In genomic region chr13:11924732-11925131, GRCm38 (mm10) we compare ENCODE assay signal across 17 mouse cellular contexts.
DNase-seq lines count a peak whose midpoint lies in the region; ATAC-seq and TF ChIP-seq lines count a peak whose summit lies in the region.
"Had no signal": no experiment of that assay in that cellular context is flagged by ENCODE, and none has a peak within 500 bp of the region (broad histone marks: within the 10 kb centered on the region; RNA-seq: fewer than 3 reads in every experiment).

No protein-coding gene starts in this region.

- no peaks in the 10 kb centered on the region for H3K4me1 ChIP-seq in forebrain, embryonic 13.5 days
- no peaks in the 10 kb centered on the region for H3K4me1 ChIP-seq in forebrain, embryonic 12.5 days
- H3K4me1 ChIP-seq in kidney, embryonic 16.5 days (ENCODE audit: insufficient read depth, low read length), result no peaks in the 10 kb centered on the region
- no peaks in the 10 kb centered on the region for H3K4me1 ChIP-seq in forebrain, postnatal 0 days (ENCODE audit: insufficient read depth)
- H3K4me1 ChIP-seq in liver, embryonic 16.5 days (ENCODE audit: control insufficient read depth, low read depth, low read length), result no peaks in the 10 kb centered on the region; the same call in 1 of the 2 replicates
- H3K4me1 ChIP-seq: limb, embryonic 15.5 days had no signal

- H3K27ac ChIP-seq in forebrain, embryonic 13.5 days, result no peak overlapping the region
- no peak overlapping the region for H3K27ac ChIP-seq in forebrain, embryonic 12.5 days
- no peak overlapping the region for H3K27ac ChIP-seq in kidney, embryonic 16.5 days (ENCODE audit: low read length)
- H3K27ac ChIP-seq in forebrain, postnatal 0 days (ENCODE audit: low read depth, low read length), result no peak overlapping the region
- H3K27ac ChIP-seq in liver, embryonic 16.5 days (ENCODE audit: low read length), result peak overlapping the region; percentile 84
- H3K27ac ChIP-seq: limb, embryonic 15.5 days had no signal

- no peak for TF ChIP-seq CTCF in forebrain, postnatal 0 days (IDR thresholded peaks at IDR 0.05; ENCODE audit: low read depth)

- H3K4me3 ChIP-seq in forebrain, embryonic 13.5 days, result no peak overlapping the region
- no peak overlapping the region for H3K4me3 ChIP-seq in forebrain, embryonic 12.5 days (replicated peaks)
- H3K4me3 ChIP-seq in kidney, embryonic 16.5 days (ENCODE audit: low read length), result no peak overlapping the region
- no peak overlapping the region for H3K4me3 ChIP-seq in forebrain, postnatal 0 days (ENCODE audit: low read depth, low read length)
- peak overlapping the region; percentile 42 for H3K4me3 ChIP-seq in liver, embryonic 16.5 days (ENCODE audit: low read depth, low read length)
- H3K4me3 ChIP-seq: heart, embryonic 12.5 days; limb, embryonic 15.5 days; myocyte had no signal

- ATAC-seq in forebrain, embryonic 13.5 days, result peak; percentile 65
- no peak for ATAC-seq in forebrain, embryonic 12.5 days (ENCODE audit: low FRiP score)
- 0 out of 2 replicates have a peak, but pooled peaks have one; percentile 15 for ATAC-seq in kidney, embryonic 16.5 days (ENCODE audit: low FRiP score, low TSS enrichment)
- ATAC-seq in forebrain, postnatal 0 days, result 0 out of 2 replicates have a peak, but pooled peaks have one; percentile 25
- peak; percentile 100 for ATAC-seq in liver, embryonic 16.5 days (ENCODE audit: low read depth)
- ATAC-seq: activated CD4-positive, CD25-positive, alpha-beta regulatory T cell, adult 4 months had no signal

- H3K27me3 ChIP-seq in forebrain, embryonic 13.5 days, result no peaks in the 10 kb centered on the region
- no peaks in the 10 kb centered on the region for H3K27me3 ChIP-seq in forebrain, embryonic 12.5 days
- no peaks in the 10 kb centered on the region for H3K27me3 ChIP-seq in kidney, embryonic 16.5 days (ENCODE audit: insufficient read depth, low read length)
- H3K27me3 ChIP-seq in forebrain, postnatal 0 days (ENCODE audit: insufficient read depth, low read length), result no peaks in the 10 kb centered on the region
- H3K27me3 ChIP-seq in liver, embryonic 16.5 days (ENCODE audit: control insufficient read depth, insufficient read depth, low read depth, low read length), result no peaks in the 10 kb centered on the region
- H3K27me3 ChIP-seq: heart, embryonic 12.5 days; limb, embryonic 15.5 days had no signal

- no peaks in the 10 kb centered on the region for H3K36me3 ChIP-seq in forebrain, embryonic 13.5 days (ENCODE audit: poor library complexity, severe bottlenecking)
- no peaks in the 10 kb centered on the region for H3K36me3 ChIP-seq in forebrain, embryonic 12.5 days (replicated peaks)
- H3K36me3 ChIP-seq in kidney, embryonic 16.5 days (ENCODE audit: insufficient read depth, low read length), result no peaks in the 10 kb centered on the region
- H3K36me3 ChIP-seq in forebrain, postnatal 0 days (ENCODE audit: insufficient read depth), result no peaks in the 10 kb centered on the region
- no peaks in the 10 kb centered on the region for H3K36me3 ChIP-seq in liver, embryonic 16.5 days (ENCODE audit: control insufficient read depth, insufficient read depth)
- H3K36me3 ChIP-seq: heart, embryonic 12.5 days; limb, embryonic 15.5 days had no signal

- no peaks in the 10 kb centered on the region for H3K9me3 ChIP-seq in forebrain, embryonic 13.5 days (replicated peaks)
- H3K9me3 ChIP-seq in forebrain, embryonic 12.5 days, result no peaks in the 10 kb centered on the region
- H3K9me3 ChIP-seq in kidney, embryonic 16.5 days (ENCODE audit: low read length), result 0 out of 2 replicates have a peak, but pooled peaks cover 2% of the 10 kb centered on the region
- H3K9me3 ChIP-seq in forebrain, postnatal 0 days (ENCODE audit: low read length), result no peaks in the 10 kb centered on the region
- H3K9me3 ChIP-seq in liver, embryonic 16.5 days (replicated peaks; ENCODE audit: control insufficient read depth, low read length), result no peaks in the 10 kb centered on the region
- H3K9me3 ChIP-seq: heart, embryonic 12.5 days; limb, embryonic 15.5 days had no signal

- H3K4me2 ChIP-seq in forebrain, embryonic 13.5 days, result no peak overlapping the region
- no peak overlapping the region for H3K4me2 ChIP-seq in forebrain, embryonic 12.5 days
- H3K4me2 ChIP-seq in kidney, embryonic 16.5 days (replicated peaks; ENCODE audit: low read depth, low read length), result no peak overlapping the region
- H3K4me2 ChIP-seq in forebrain, postnatal 0 days (ENCODE audit: low read depth), result no peak overlapping the region
- no peak overlapping the region for H3K4me2 ChIP-seq in liver, embryonic 16.5 days (ENCODE audit: low read depth, low read length)
- H3K4me2 ChIP-seq: heart, embryonic 12.5 days; limb, embryonic 15.5 days had no signal

- H3K9ac ChIP-seq in forebrain, embryonic 13.5 days, result no peak overlapping the region
- no peak overlapping the region for H3K9ac ChIP-seq in forebrain, embryonic 12.5 days
- no peak overlapping the region for H3K9ac ChIP-seq in kidney, embryonic 16.5 days (replicated peaks; ENCODE audit: low read length)
- no peak overlapping the region for H3K9ac ChIP-seq in forebrain, postnatal 0 days
- H3K9ac ChIP-seq in liver, embryonic 16.5 days (ENCODE audit: low read depth, low read length), result peak overlapping the region; percentile 47; the same call in 1 of the 2 replicates
- H3K9ac ChIP-seq: heart, embryonic 12.5 days; limb, embryonic 15.5 days had no signal

- no peak for DNase-seq in kidney, postnatal 36 days
- no peak for DNase-seq in forebrain, postnatal 0 days
- no peak for DNase-seq in adrenal gland, adult 2 months
- no peak for DNase-seq in thymus, postnatal 0 days (ENCODE audit: low spot score)
- DNase-seq: cerebellum, adult 11 months; gastrocnemius, postnatal 36 days; heart, postnatal 36 days; kidney, adult 8-10 months; spleen, adult 18-20 months had no signal

- 87% methylated on average over 3 of the region's 3 CpGs for WGBS in forebrain, embryonic 13.5 days
- WGBS in forebrain, embryonic 12.5 days, result 88% methylated on average over 3 of the region's 3 CpGs
- WGBS in kidney, embryonic 16.5 days, result 87% methylated on average over 3 of the region's 3 CpGs
- 83% methylated on average over 3 of the region's 3 CpGs for WGBS in forebrain, postnatal 0 days
- WGBS in liver, embryonic 16.5 days (ENCODE audit: insufficient replicate concordance), result 32% methylated on average over 3 of the region's 3 CpGs
